Mouse (Mus musculus) cerebellum, postnatal 14 days (tissue): ENCODE results near the gene Tbc1d23.
A peak's percentile ranks its signal among the peaks of the same experiment; 100 is the strongest.
"Not testable (repeated sequence)": the region's sequence is repeated elsewhere in the genome, so short reads cannot be mapped to it uniquely, and the experiment has no call there.

Experiments
- DNase-seq, 2 experiments: peaks; one replicate each; pipeline ENCODE4 v3.0.0; 2021; ENCODE audit warnings: mixed read lengths in 2 of 2

Gene Tbc1d23

GRCm38 (mm10) chr16:57211037-57211436 is 20.3 kb downstream of the Tbc1d23 start:
- no peak for DNase-seq

GRCm38 (mm10) chr16:57208342-57208741 is 23.0 kb downstream of the Tbc1d23 start:
- no peak for DNase-seq

- DNase-seq: no peak
These were observed 34.0 kb downstream of the Tbc1d23 start for GRCm38 (mm10) chr16:57197281-57197680.

GRCm38 (mm10) chr16:57196590-57196989 is 34.7 kb downstream of the Tbc1d23 start:
- DNase-seq: no peak

GRCm38 (mm10) chr16:57191214-57191613 is 40.1 kb downstream of the Tbc1d23 start:
- DNase-seq: no peak

GRCm38 (mm10) chr16:57190390-57190789 is 40.9 kb downstream of the Tbc1d23 start:
- no peak for DNase-seq

- DNase-seq: no peak
These were observed 41.8 kb downstream of the Tbc1d23 start for GRCm38 (mm10) chr16:57189493-57189892.

- DNase-seq: no peak
These were observed 44.7 kb downstream of the Tbc1d23 start for GRCm38 (mm10) chr16:57186618-57187017.

- DNase-seq: no peak
These were observed 49.3 kb downstream of the Tbc1d23 start for GRCm38 (mm10) chr16:57182037-57182436.

- DNase-seq: no peak
These were observed 50.1 kb downstream of the Tbc1d23 start for GRCm38 (mm10) chr16:57181180-57181579.

GRCm38 (mm10) chr16:57177664-57178063 is 53.6 kb downstream of the Tbc1d23 start:
- DNase-seq: no peak

GRCm38 (mm10) chr16:57177254-57177653 is 54.0 kb downstream of the Tbc1d23 start:
- peak; percentile 52 to 56 for DNase-seq

GRCm38 (mm10) chr16:57176276-57176675 is 55.0 kb downstream of the Tbc1d23 start:
- no peak for DNase-seq

GRCm38 (mm10) chr16:57175751-57176150 is 55.6 kb downstream of the Tbc1d23 start:
- DNase-seq: no peak

- DNase-seq: not testable (repeated sequence)
These were observed 56.8 kb downstream of the Tbc1d23 start for GRCm38 (mm10) chr16:57174480-57174879.

GRCm38 (mm10) chr16:57171570-57171969 is 59.7 kb downstream of the Tbc1d23 start:
- no peak for DNase-seq

- no peak for DNase-seq
These were observed 60.1 kb downstream of the Tbc1d23 start for GRCm38 (mm10) chr16:57171161-57171560.

GRCm38 (mm10) chr16:57168236-57168635 is 63.1 kb downstream of the Tbc1d23 start:
- DNase-seq: no peak

- no peak for DNase-seq
These were observed 63.8 kb downstream of the Tbc1d23 start for GRCm38 (mm10) chr16:57167514-57167912.

GRCm38 (mm10) chr16:57166611-57167513 is 64.4 kb downstream of the Tbc1d23 start, which contains the start of gene Nit2:
Gene Nit2 (minus strand): TSS chr16:57167341.
- DNase-seq: peak; percentile 96 to 97

GRCm38 (mm10) chr16:57166086-57166485 is 65.2 kb downstream of the Tbc1d23 start:
- DNase-seq: no peak

GRCm38 (mm10) chr16:57165157-57165556 is 66.1 kb downstream of the Tbc1d23 start:
- no peak for DNase-seq

- DNase-seq: no peak
These were observed 67.6 kb downstream of the Tbc1d23 start for GRCm38 (mm10) chr16:57163694-57164093.

- DNase-seq: no peak
These were observed 68.5 kb downstream of the Tbc1d23 start for GRCm38 (mm10) chr16:57162841-57163240.
